Mouse (Mus musculus): ENCODE results near the gene Neurod4.
A peak's percentile ranks its signal among the peaks of the same experiment; 100 is the strongest.

Gene Neurod4

DNA sequence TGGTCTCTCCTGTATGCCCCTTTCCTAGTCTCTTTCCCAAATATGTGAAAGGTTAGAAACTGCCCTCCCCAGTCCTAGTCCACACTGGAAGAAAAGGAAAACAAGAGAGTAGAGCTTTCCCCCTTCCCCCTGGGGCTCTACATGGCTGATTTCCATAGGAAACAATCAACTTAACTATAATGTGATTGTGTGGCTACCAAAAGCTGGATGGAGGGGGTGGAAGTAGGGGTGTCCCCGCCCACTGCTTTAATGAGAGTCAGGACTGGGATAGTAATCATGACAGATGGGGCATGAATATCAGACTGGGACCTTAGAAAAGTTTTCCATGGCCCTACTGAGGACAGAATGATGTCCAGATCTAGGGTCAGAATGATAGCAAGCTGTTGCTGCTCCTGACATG, 45.5 kb downstream of the Neurod4 start:
- DNase-seq (ENCODE audit: low spot score): peak; percentile 40

GRCm38 (mm10) chr10:130232117-130232516, 47.9 kb downstream of the Neurod4 start:
- DNase-seq (ENCODE audit: low spot score): no peak

- DNase-seq (ENCODE audit: low spot score): peak; percentile 39
Measured at GRCm38 (mm10) chr10:130229584-130229983, 50.5 kb downstream of the Neurod4 start.

DNA sequence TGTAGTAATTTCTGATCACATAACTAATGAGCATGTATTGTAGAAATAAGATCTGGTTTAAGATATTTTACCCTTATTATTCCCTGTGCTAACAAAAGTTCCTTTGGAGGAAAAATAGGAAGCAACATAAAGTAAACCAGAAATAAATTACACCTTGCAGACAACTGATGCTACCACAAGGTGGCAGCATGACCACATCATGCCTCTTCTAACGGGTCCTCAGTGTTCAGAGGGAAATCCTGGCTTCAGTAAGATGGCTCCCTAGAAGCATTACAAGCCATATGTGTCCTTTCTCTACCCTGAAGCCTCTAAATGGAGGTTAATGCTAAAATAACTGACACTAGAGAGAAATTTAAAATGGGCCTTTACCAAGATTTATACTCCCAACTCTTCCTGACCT, 51.8 kb downstream of the Neurod4 start:
- peak; percentile 84 for DNase-seq (ENCODE audit: low spot score)

GRCm38 (mm10) chr10:130225034-130225433, 55.0 kb downstream of the Neurod4 start:
- DNase-seq (ENCODE audit: low spot score): no peak

Measured in embryo, embryonic 10.5 days (tissue).